Mouse (Mus musculus) cerebellum, adult 2 months (tissue): Measurements from ENCODE around the gene Znfx1.

Experiments used
- CTCF ChIP-seq: fragments of 200-500 bp; IDR thresholded peaks from 2 replicates; pipeline ENCODE4 v1.5.1; 2011; ENCODE audit warnings: low read depth, mild to moderate bottlenecking, control low read depth, low read length, moderate library complexity, borderline replicate concordance; ENCODE audit not compliant: insufficient read depth
- POLR2A ChIP-seq: fragments of 200-500 bp; IDR thresholded peaks from 2 replicates; pipeline ENCODE4 v1.6.1; 2011; ENCODE audit warnings: low read length, control low read depth, borderline replicate concordance; ENCODE audit not compliant: insufficient read depth

DNA sequence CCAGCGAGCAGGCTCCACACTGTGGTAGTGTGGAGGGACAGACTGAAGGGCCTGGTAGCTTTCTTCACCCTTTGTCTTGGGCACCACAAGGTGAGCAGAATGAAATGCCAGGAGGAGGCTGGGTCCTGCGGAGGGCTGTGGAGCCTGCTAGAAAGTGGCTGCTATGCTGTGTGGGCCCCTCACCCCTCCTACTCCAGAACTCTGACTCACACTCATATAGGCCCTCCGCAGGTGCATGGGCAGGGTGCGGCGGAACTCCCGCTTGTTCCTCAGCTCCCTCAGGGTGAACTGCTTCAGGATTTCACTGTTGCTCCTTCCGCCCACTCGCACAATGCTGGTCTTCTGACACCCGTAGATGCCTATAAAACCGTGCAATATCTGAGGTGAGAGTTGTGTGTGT, 14.6 kb downstream of the Znfx1 start:
- no peak for TF ChIP-seq CTCF
- no peak for TF ChIP-seq POLR2A
